Mouse (Mus musculus) leukemia stem cell, adult 10-12 weeks (primary cell): ENCODE measurements around the gene Gm44973. TPM values are rescaled to one million over a fixed set of nuclear protein-coding genes. Genes with fewer than 3 reads are reported as not detected.

Source experiments
- polyA plus RNA-seq: library from polyadenylated mRNA; stranded (reverse); fragments of >175 nt; gene quantifications from 2 replicates; pipeline ENCODE4 v1.2.3, GENCODE M21; 2012; ENCODE audit warnings: low replicate concordance

The Gm44973 gene
- polyA plus RNA-seq, result 33.3 TPM in 1 of 2 replicates, not detected in the other

GRCm38 (mm10) chr7:5015118-5016001 lies at the start of gene Gm44973:
Gene Gm44973, plus strand, starts transcription at chr7:5015496.

GRCm38 (mm10) chr7:4971068-4971467 lies 44.2 kb upstream of the Gm44973 start, which contains the start of gene Sbk3:
Gene Sbk3, minus strand, starts transcription at chr7:4971168.

GRCm38 (mm10) chr7:4996003-4996895 lies 19.0 kb upstream of the Gm44973 start, which contains the start of gene Zfp579:
Gene Zfp579, minus strand, starts transcription at chr7:4996158.

GRCm38 (mm10) chr7:5014251-5015117 lies 812 bp upstream of the Gm44973 start, which contains the start of the genes Zfp524 and Fiz1:
Gene Zfp524, plus strand, starts transcription at chr7:5014415.
Gene Fiz1, minus strand, starts transcription at chr7:5014697.

GRCm38 (mm10) chr7:5020000-5020681 lies 4.8 kb downstream of the Gm44973 start, which contains the start of the genes Zfp865 and Ccdc106:
Gene Zfp865, plus strand, starts transcription at chr7:5020376.
Gene Ccdc106, plus strand, starts transcription at chr7:5020553.

GRCm38 (mm10) chr7:5033818-5034217 lies 18.5 kb downstream of the Gm44973 start, which contains the start of gene 4632433K11Rik:
Gene 4632433K11Rik, plus strand, starts transcription at chr7:5034118.

GRCm38 (mm10) chr7:5038109-5038732 lies 22.9 kb downstream of the Gm44973 start, which contains the start of gene Zfp784:
Gene Zfp784, minus strand, starts transcription at chr7:5038446.

GRCm38 (mm10) chr7:5051193-5052192 lies 36.2 kb downstream of the Gm44973 start, which contains the start of gene Zfp580:
Gene Zfp580, plus strand, starts transcription at chr7:5051538.

GRCm38 (mm10) chr7:5061774-5062359 lies 46.6 kb downstream of the Gm44973 start, which contains the start of gene U2af2:
Gene U2af2, plus strand, starts transcription at chr7:5062143.

GRCm38 (mm10) chr7:5080010-5080751 lies 64.9 kb downstream of the Gm44973 start, which contains the start of gene Epn1:
Gene Epn1, plus strand, starts transcription at chr7:5080235.

Other genes starting within 250 kb of the Gm44973 start
- not detected in 2 replicates for gene Fam71e2, start 244.2 kb upstream of the Gm44973 start, polyA plus RNA-seq
- 0.17 and 0.43 TPM in 2 replicates for gene Il11, start 232.6 kb upstream of the Gm44973 start, polyA plus RNA-seq
- gene Tmem190, start 232.6 kb upstream of the Gm44973 start, polyA plus RNA-seq, result not detected in 2 replicates
- 141 and 302 TPM in 2 replicates for gene Tmem238, start 225.8 kb upstream of the Gm44973 start, polyA plus RNA-seq
- gene Rpl28, start 222.6 kb upstream of the Gm44973 start, polyA plus RNA-seq, result 2,040 and 3,887 TPM in 2 replicates
- gene Ube2s, start 202.9 kb upstream of the Gm44973 start, polyA plus RNA-seq, result 297 and 1,174 TPM in 2 replicates
- gene Shisa7, start 170.8 kb upstream of the Gm44973 start, polyA plus RNA-seq, result 0.09 TPM in 1 of 2 replicates, not detected in the other
- gene Isoc2b, start 145.2 kb upstream of the Gm44973 start, polyA plus RNA-seq, result 0.36 and 0.54 TPM in 2 replicates
- 2.1 and 10.8 TPM in 2 replicates for gene Isoc2a, start 138.3 kb upstream of the Gm44973 start, polyA plus RNA-seq
- gene Gm36210, start 109.0 kb upstream of the Gm44973 start, polyA plus RNA-seq, result 0.27 TPM in 1 of 2 replicates, not detected in the other
- 71.6 and 77.8 TPM in 2 replicates for gene Zfp628, start 100.3 kb upstream of the Gm44973 start, polyA plus RNA-seq
- 2.4 and 2.5 TPM in 2 replicates for gene Nat14, start 93.5 kb upstream of the Gm44973 start, polyA plus RNA-seq
- gene Ssc5d, start 89.7 kb upstream of the Gm44973 start, polyA plus RNA-seq, result 0.38 and 0.55 TPM in 2 replicates
- 0.20 and 0.42 TPM in 2 replicates for gene Sbk2, start 51.1 kb upstream of the Gm44973 start, polyA plus RNA-seq
- gene Sbk3, start 44.3 kb upstream of the Gm44973 start, polyA plus RNA-seq, result not detected in 2 replicates
- 12.4 and 20.9 TPM in 2 replicates for gene Zfp579, start 19.3 kb upstream of the Gm44973 start, polyA plus RNA-seq
- gene Zfp524, start 1.1 kb upstream of the Gm44973 start, polyA plus RNA-seq, result 84.6 and 112 TPM in 2 replicates
- 21.6 and 58.9 TPM in 2 replicates for gene Fiz1, start 799 bp upstream of the Gm44973 start, polyA plus RNA-seq
- gene Zfp865, start 4.9 kb downstream of the Gm44973 start, polyA plus RNA-seq, result 98.5 and 146 TPM in 2 replicates
- 0.44 and 1.1 TPM in 2 replicates for gene Ccdc106, start 5.1 kb downstream of the Gm44973 start, polyA plus RNA-seq
- gene 4632433K11Rik, start 18.6 kb downstream of the Gm44973 start, polyA plus RNA-seq, result not detected in 2 replicates
- gene Zfp784, start 22.9 kb downstream of the Gm44973 start, polyA plus RNA-seq, result 2.2 and 2.8 TPM in 2 replicates
- gene Zfp580, start 36.0 kb downstream of the Gm44973 start, polyA plus RNA-seq, result 8.1 and 27.6 TPM in 2 replicates
- gene U2af2, start 46.6 kb downstream of the Gm44973 start, polyA plus RNA-seq, result 584 and 990 TPM in 2 replicates
- 1,843 and 1,854 TPM in 2 replicates for gene Epn1, start 64.7 kb downstream of the Gm44973 start, polyA plus RNA-seq
- not detected in 2 replicates for gene Rfpl4, start 101.5 kb downstream of the Gm44973 start, polyA plus RNA-seq
- not detected in 2 replicates for gene Rasl2-9, start 110.5 kb downstream of the Gm44973 start, polyA plus RNA-seq
- 0.02 TPM in 2 replicates for gene Vmn1r55, start 134.2 kb downstream of the Gm44973 start, polyA plus RNA-seq
- 0.22 TPM in 1 of 2 replicates, not detected in the other for gene Vmn1r56, start 181.3 kb downstream of the Gm44973 start, polyA plus RNA-seq
- not detected in 2 replicates for gene Vmn1r57, start 203.0 kb downstream of the Gm44973 start, polyA plus RNA-seq